Mouse (Mus musculus) forebrain, embryonic 14.5 days (tissue): ENCODE data around the gene Nrip3. TPM values are rescaled to one million over a fixed set of nuclear protein-coding genes. Genes with fewer than 3 reads are reported as not detected.

ENCODE experiments used
- ATAC-seq: fragments of 200-750 bp; cut with Nextera tagmentation; 2 replicates; pipeline ENCODE4 v1.8.0; 2017; ENCODE audit warnings: mild to moderate bottlenecking, moderate library complexity
- DNase-seq: peaks from one replicate; pipeline ENCODE4 v3.0.0-alpha.2; 2015; ENCODE audit warnings: low spot score
- H3K27ac ChIP-seq: fragments of 300-500 bp; sonication (generic); 2 replicates; pipeline ENCODE4 v1.5.1; 2014; ENCODE audit warnings: low read depth, mild to moderate bottlenecking, control low read depth, low read length, moderate library complexity
- H3K27me3 ChIP-seq: fragments of 300-500 bp; sonication (generic); replicated peaks from 2 replicates; pipeline ENCODE4 v1.6.1; 2014; ENCODE audit warnings: low read length, control low read depth, mixed read lengths; ENCODE audit not compliant: control insufficient read depth, insufficient read depth
- H3K36me3 ChIP-seq: fragments of 300-500 bp; sonication (generic); 2 replicates; pipeline ENCODE4 v1.6.1; 2014; ENCODE audit warnings: low read length, control low read depth; ENCODE audit not compliant: control insufficient read depth, insufficient read depth
- H3K4me1 ChIP-seq: fragments of 300-500 bp; sonication (generic); 2 replicates; pipeline ENCODE4 v1.6.1; 2014; ENCODE audit warnings: antibody characterized with exemption, low read length, control low read depth; ENCODE audit not compliant: control insufficient read depth, insufficient read depth
- H3K4me2 ChIP-seq: fragments of 300-500 bp; sonication (generic); 2 replicates; pipeline ENCODE4 v1.6.1; 2014; ENCODE audit warnings: mild to moderate bottlenecking, control low read depth, low read length
- H3K4me3 ChIP-seq: fragments of 300-500 bp; sonication (generic); 2 replicates; pipeline ENCODE4 v1.5.1; 2014; ENCODE audit warnings: low read depth, low read length, control low read depth
- H3K9ac ChIP-seq: fragments of 300-500 bp; sonication (generic); 2 replicates; pipeline ENCODE4 v1.6.1; 2014; ENCODE audit warnings: mild to moderate bottlenecking, low read length, control low read depth, moderate library complexity
- H3K9me3 ChIP-seq: fragments of 300-500 bp; sonication (generic); replicated peaks from 2 replicates; pipeline ENCODE4 v1.6.1; 2016; ENCODE audit warnings: low read length, control low read depth, mixed read lengths; ENCODE audit not compliant: control insufficient read depth
- WGBS: fragments of 180-500 bp; shearing (Covaris S2); extraction: QIAGEN DNeasy Blood & Tissue Kit; methylation state at CpG from one replicate; pipeline ENCODE4 v1.1.7; 2014; 5-methylcytosine and 5-hydroxymethylcytosine counted together
- polyA plus RNA-seq: library from polyadenylated mRNA; unstranded; fragments of >200 nt; fragmentation: Nextera tagmentation; extraction: Ambion mirVana; gene quantifications from 2 replicates; pipeline ENCODE4 v1.2.1, GENCODE M21; 2014

The Nrip3 gene
- polyA plus RNA-seq, 1 experiment from 2014 or later: 4.5 TPM

- no peaks in the 10 kb centered on the region for H3K36me3 ChIP-seq
- no peaks in the 10 kb centered on the region for H3K4me1 ChIP-seq
- no peaks in the 10 kb centered on the region for H3K9me3 ChIP-seq
- DNase-seq: no peak
- H3K27ac ChIP-seq: no peak within 1 kb of the TSS
- WGBS: 97% methylated on average over 5 of the region's 5 CpGs
- no peak for ATAC-seq
- no peak within 1 kb of the TSS for H3K9ac ChIP-seq
- no peaks in the 10 kb centered on the region for H3K27me3 ChIP-seq
- H3K4me2 ChIP-seq: no peak within 1 kb of the TSS
- no peak within 1 kb of the TSS for H3K4me3 ChIP-seq
Measured at GRCm38 (mm10) chr7:109723697-109724096, 58.1 kb downstream of the Nrip3 start, which contains the start of gene BC051019. TSS of gene BC051019 (minus strand) at chr7:109723850.

- WGBS: 94% methylated on average over 8 of the region's 8 CpGs
- H3K9me3 ChIP-seq: no peaks in the 10 kb centered on the region
- no peaks in the 10 kb centered on the region for H3K4me1 ChIP-seq
- H3K27me3 ChIP-seq: no peaks in the 10 kb centered on the region
- H3K27ac ChIP-seq: no peak overlapping the region
- H3K4me3 ChIP-seq: no peak overlapping the region
- DNase-seq (no peak), ATAC-seq (no peak)
- no peak overlapping the region for H3K4me2 ChIP-seq
- no peaks in the 10 kb centered on the region for H3K36me3 ChIP-seq
- no peak overlapping the region for H3K9ac ChIP-seq
Measured at GRCm38 (mm10) chr7:109723114-109723513, 58.7 kb downstream of the Nrip3 start.

DNA sequence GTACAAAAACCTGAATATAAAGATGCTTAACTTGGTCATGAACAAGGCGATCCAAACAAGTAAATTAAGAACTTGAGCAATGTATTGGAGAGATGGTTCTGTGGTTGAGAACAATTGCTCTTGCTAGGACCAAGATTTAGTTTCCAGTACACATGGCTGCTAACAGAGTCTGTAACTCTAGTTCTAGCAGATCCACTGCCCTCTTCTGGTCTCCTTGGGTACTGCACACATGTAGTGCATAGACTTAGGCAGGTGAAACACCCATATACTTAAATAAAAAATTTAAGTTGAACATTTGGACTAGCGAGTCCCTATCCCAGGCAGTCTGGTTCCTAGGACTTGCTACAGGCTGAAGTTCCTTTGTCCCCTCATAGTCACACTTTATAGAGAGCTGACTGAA is 59.2 kb downstream of the Nrip3 start:
- Histone ChIP-seq H3K36me3 (no peaks in the 10 kb centered on the region), H3K9me3 (no peaks in the 10 kb centered on the region), H3K27ac (no peak overlapping the region), H3K9ac (no peak overlapping the region), H3K4me2 (no peak overlapping the region), H3K4me1 (no peaks in the 10 kb centered on the region), H3K4me3 (no peak overlapping the region), H3K27me3 (no peaks in the 10 kb centered on the region)
- 98% methylated on average over 2 of the region's 2 CpGs for WGBS
- DNase-seq (peak; percentile 13), ATAC-seq (no peak)

DNA sequence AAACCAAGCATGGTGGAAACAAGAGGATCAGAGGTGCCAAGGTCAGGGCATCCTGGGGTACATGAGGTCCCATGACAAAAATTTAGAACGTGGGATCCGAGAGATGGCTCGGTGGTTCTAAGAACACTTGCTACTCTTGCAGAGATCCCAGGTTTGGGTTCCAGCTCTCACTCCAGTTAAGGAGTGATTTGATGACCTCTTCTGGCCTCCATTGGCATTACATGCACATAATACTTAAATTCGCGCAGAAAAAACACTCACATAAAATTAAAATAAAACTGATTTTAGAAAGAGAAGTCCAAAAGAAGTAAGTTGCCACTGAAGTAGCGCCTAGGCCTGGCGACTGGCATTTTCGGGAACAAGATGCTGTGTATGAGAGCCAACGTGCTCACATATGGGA is 62.5 kb downstream of the Nrip3 start:
- Histone ChIP-seq H3K4me2 (no peak overlapping the region), H3K4me3 (no peak overlapping the region), H3K9ac (no peak overlapping the region), H3K4me1 (no peaks in the 10 kb centered on the region), H3K36me3 (no peaks in the 10 kb centered on the region), H3K27me3 (no peaks in the 10 kb centered on the region), H3K9me3 (no peaks in the 10 kb centered on the region), H3K27ac (no peak overlapping the region)
- ATAC-seq: no peak
- WGBS: 70% methylated on average over 9 of the region's 9 CpGs
- DNase-seq: peak; percentile 63

- no peaks in the 10 kb centered on the region for H3K9me3 ChIP-seq
- no peak overlapping the region for H3K4me3 ChIP-seq
- ATAC-seq: no peak
Measured at GRCm38 (mm10) chr7:109713434-109713982, 68.3 kb downstream of the Nrip3 start.

GRCm38 (mm10) chr7:109712198-109712597 is 69.6 kb downstream of the Nrip3 start:
- ATAC-seq: no peak
- no peaks in the 10 kb centered on the region for H3K27me3 ChIP-seq
- H3K9ac ChIP-seq: no peak overlapping the region
- no peak for DNase-seq
- no peaks in the 10 kb centered on the region for H3K9me3 ChIP-seq
- no peak overlapping the region for H3K4me2 ChIP-seq
- no peaks in the 10 kb centered on the region for H3K4me1 ChIP-seq
- no peak overlapping the region for H3K4me3 ChIP-seq
- H3K27ac ChIP-seq: no peak overlapping the region
- H3K36me3 ChIP-seq: peaks cover 25% of the 10 kb centered on the region
- 87% methylated on average over 7 of the region's 7 CpGs for WGBS

More at GRCm38 (mm10) chr7:109713434-109713982, 68.3 kb downstream of the Nrip3 start:
- Histone ChIP-seq H3K4me2 (no peak overlapping the region), H3K4me1 (no peaks in the 10 kb centered on the region), H3K9ac (no peak overlapping the region), H3K36me3 (peaks cover 25% of the 10 kb centered on the region), H3K27ac (no peak overlapping the region), H3K27me3 (no peaks in the 10 kb centered on the region)
- DNase-seq: no peak
- WGBS: 85% methylated on average over 2 of the region's 2 CpGs

DNA sequence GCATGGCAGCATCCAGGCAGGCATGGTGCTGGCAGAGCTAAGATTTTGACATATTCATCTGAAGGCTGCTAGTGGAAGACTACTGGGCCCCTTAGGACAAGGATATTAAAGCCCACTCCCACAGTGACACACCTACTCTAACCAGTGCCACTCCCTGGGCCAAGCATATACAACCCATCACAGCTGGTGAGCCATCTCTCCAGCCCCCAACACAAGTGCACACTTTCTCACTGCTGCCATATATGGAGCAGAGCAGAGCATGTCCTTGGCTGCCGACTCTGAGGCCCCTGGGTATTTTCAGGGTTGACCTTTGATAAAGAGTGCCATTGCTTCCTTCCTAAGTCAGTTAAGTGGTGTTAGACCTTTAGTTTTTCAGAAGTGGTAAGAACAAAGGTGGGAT is 71.8 kb downstream of the Nrip3 start:
- Histone ChIP-seq H3K27ac (no peak overlapping the region), H3K9me3 (no peaks in the 10 kb centered on the region), H3K36me3 (peaks cover 25% of the 10 kb centered on the region), H3K4me2 (no peak overlapping the region), H3K27me3 (no peaks in the 10 kb centered on the region), H3K9ac (no peak overlapping the region), H3K4me1 (no peaks in the 10 kb centered on the region), H3K4me3 (no peak overlapping the region)
- ATAC-seq (no peak), DNase-seq (no peak)
- WGBS: 92% methylated on average over 1 of the region's 1 CpGs

DNA sequence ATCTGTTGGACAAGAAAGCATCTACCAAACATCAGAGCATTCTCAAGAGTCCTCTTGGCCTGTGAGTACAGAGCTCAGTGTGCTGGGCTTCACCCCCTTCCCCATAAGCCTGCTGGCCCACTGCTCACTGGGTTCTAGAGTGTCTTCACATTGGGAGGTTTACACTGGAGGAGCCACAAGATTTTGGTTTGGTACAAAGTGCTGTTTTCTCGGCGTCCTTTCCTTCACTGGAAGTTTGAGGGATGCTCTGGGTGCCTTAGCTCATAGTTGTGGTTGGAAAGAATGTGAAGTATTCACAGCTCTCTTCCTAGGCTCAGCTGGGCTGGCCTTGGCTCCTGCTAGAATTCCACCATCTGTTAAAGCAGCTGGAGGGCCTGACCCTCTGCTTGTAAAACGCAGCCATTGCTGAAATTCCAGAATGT is 72.9 kb downstream of the Nrip3 start:
- Histone ChIP-seq H3K9ac (no peak overlapping the region), H3K36me3 (peaks cover 25% of the 10 kb centered on the region), H3K9me3 (no peaks in the 10 kb centered on the region), H3K27me3 (no peaks in the 10 kb centered on the region), H3K27ac (no peak overlapping the region), H3K4me3 (no peak overlapping the region), H3K4me1 (no peaks in the 10 kb centered on the region), H3K4me2 (no peak overlapping the region)
- WGBS: 83% methylated on average over 3 of the region's 3 CpGs
- ATAC-seq (no peak), DNase-seq (no peak)
